Mouse (Mus musculus) neutrophil, adult 83 days (primary cell): ENCODE measurements around the gene Abtb1. TPM values are rescaled to one million over a fixed set of nuclear protein-coding genes. Genes with fewer than 3 reads are reported as not detected.

ENCODE experiments used
- total RNA-seq, 2 experiments: library from RNA; stranded (reverse); gene quantifications; one replicate each; pipeline ENCODE4 v1.2.4; 2023

Gene Abtb1
- 100 to 1,000 TPM; 259 to 265 TPM for total RNA-seq

DNA sequence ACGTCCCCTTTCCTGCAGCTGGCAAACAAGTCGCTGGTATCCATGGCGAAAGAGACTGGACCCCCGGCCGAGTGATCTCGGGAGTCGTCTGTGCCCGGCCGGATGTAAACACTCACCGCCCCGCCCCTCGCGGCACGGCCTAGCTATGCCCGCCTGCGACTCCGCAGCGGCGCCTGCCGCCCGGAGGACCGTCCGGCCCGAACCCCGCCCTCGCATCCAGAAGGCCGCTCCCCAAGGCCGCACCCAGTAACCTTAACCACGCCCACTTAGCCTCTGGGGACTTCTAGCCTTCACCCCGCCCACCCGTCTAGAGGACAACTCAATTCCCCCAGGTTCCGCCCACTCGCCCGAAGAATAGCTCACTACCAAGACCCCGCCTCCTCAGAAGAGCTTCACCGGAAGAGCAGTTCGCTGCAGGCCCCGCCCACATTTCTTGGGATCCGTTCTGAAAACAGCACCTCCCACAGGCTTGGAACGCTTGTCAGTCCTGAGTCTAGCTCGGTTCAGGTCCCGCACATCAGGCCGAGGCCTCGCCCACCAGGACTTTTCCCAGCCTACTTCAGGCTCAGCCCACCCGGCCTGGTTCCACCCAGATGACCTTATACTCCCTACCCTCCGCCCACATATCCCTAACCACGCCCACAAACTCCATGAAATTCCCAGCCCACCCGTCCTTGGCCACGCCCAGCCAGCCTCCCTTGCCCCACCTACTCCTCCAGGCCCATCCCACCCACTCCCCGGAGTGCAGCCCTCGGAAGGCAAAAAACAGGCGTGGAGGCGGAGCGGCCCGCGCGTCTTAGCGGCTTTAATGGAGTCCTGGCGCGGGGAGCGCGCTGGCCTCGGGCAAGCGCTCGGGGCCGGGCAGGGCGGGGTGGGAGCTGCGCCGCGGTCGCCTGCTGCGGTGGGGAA lies at the start of gene Abtb1:
Abtb1 (minus strand) TSS at position 204 of the 909 bp plus-strand sequence.

DNA sequence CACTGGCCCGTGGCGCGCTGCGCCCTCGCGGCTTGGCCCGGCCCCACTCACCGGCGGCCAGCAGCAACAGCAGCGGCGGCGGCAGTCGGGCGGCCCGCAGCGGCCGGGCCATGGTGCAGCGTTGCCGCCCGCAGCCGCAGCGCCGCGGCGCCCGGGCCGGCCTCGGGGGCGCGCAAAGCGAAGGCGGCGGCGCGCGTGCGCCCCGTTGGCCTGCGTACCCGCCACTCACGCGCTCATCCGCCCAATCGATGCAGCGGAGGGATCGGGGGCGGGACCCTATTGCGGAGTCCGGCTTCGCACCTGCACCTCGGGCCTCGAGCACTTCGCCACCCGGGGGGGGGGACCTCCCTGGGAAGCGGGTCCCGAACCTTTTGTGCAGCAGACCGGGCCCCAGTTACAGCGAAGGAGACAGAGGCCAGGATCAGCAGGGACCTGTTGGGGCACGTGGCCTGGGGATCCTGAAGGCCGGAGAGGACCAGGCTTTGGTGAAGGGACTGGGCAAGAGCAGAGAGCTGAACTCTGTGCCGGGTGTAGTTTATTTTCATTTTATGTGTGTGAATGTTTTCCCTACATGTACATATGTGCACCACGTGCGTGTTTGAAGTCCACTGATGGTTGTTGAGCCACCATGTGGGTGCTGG lies 33.2 kb upstream of the Abtb1 start, which contains the start of gene Podxl2:
Podxl2 (minus strand) TSS at position 177 of the 641 bp plus-strand sequence.

Other genes with a start within 250 kb of the Abtb1 start
- gene Kbtbd12, start 204.0 kb downstream of the Abtb1 start, total RNA-seq, result not detected
- gene Mgll, start 117.6 kb downstream of the Abtb1 start, total RNA-seq, result 10 to 100 TPM; 63.1 to 67.5 TPM
- not detected for gene Podxl2, start 33.1 kb upstream of the Abtb1 start, total RNA-seq
- 100 to 1,000 TPM in 1 of 2 experiments, 10 to 100 TPM in 1; 81.3 to 113 TPM for gene Mcm2, start 56.8 kb upstream of the Abtb1 start, total RNA-seq
- 10 to 100 TPM; 43.3 to 54.6 TPM for gene Tpra1, start 60.3 kb upstream of the Abtb1 start, total RNA-seq